Mouse (Mus musculus): ENCODE data around the gene Gm21797. TPM values are rescaled to one million over a fixed set of nuclear protein-coding genes. Genes with fewer than 3 reads are reported as not detected.

The Gm21797 gene
- not detected in 2 replicates for polyA plus RNA-seq (2012; ENCODE audit: low replicate concordance)

GRCm38 (mm10) chrY:40775665-40776064 is at the start of gene Gm21797:
TSS of gene Gm21797 (minus strand) at chrY:40775765.

GRCm38 (mm10) chrY:40804614-40805013 is 29.0 kb upstream of the Gm21797 start, which contains the start of gene Gm20795:
TSS of gene Gm20795 (plus strand) at chrY:40804914.

Other genes with a start within 250 kb of the Gm21797 start
- gene Gm21852, start 123.8 kb downstream of the Gm21797 start, polyA plus RNA-seq (2012; ENCODE audit: low replicate concordance): not detected in 2 replicates
- gene Gm20795, start 29.1 kb upstream of the Gm21797 start, polyA plus RNA-seq (2012; ENCODE audit: low replicate concordance): not detected in 2 replicates